Mouse (Mus musculus) stomach, postnatal 0 days (tissue): ENCODE measurements around the gene Tnfaip8l2.

ENCODE experiments used
- CTCF ChIP-seq: IDR thresholded peaks from 2 replicates; pipeline ENCODE4 v1.5.1; 2016; ENCODE audit warnings: antibody characterized with exemption, low read depth, mild to moderate bottlenecking, moderate library complexity
- EP300 ChIP-seq: optimal IDR thresholded peaks from 2 replicates; pipeline ENCODE3; 2016; ENCODE audit warnings: antibody characterized with exemption

DNA sequence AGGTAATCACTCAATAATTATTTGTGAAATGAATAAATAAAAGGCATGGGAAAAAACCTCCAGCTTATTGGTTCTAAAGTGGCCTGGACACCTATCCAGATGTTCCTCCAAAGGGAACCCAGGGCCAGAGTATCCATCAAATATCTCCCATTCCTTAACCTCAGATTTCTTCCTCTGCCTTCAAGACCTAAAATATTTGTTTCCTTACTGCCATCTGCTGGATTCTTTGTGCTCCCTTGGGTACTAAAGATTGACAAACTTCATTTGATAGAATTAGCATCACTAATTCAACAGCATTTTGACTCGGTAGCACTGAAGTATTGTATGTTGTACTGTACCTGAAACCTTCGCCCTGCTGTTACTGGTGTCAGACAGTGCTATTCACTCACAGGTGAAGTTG is 34.3 kb downstream of the Tnfaip8l2 start:
- TF ChIP-seq CTCF (peak; percentile 68), EP300 (no peak)
